Mouse (Mus musculus) mouse trophoblast stem cell (cell line): Measurements from ENCODE around the gene Ttll12.

ENCODE experiments used
- in situ Hi-C, 2 experiments: fragments of 300-500 bp; cut with MseI, MboI; formaldehyde crosslinking; loops; 2 replicates in 1 of 2; 3 replicates in 1 of 2; pipeline ENCODE4 v1.15.1; 2025

Gene Ttll12

GRCm38 (mm10) chr15:83594513-83595363 is at the start of gene Ttll12:
TSS of gene Ttll12 (minus strand) at chr15:83595157.
- in situ Hi-C loops = no loop called here

DNA sequence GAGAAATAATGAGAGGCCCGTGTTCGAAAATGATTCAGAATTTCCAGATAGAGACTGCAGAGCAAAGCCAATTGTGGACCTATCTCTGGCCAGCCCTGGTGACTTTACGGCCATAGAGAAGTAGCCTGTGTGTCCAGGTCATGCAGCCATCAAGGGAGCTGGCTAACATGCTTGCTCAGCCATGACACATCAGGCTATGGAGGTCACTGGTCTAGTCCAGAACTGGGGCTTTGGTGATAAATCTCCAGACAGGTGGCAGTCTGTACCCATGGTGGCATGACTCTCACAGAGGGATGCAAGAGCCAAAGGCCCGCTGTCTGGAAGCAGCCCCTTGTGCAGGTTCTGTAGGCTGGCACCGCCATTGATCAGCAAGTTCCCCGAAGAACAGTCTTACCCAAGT is 47.6 kb upstream of the Ttll12 start:
- in situ Hi-C loops = no loop called here

- in situ Hi-C loops = no loop called here
These were observed 45.3 kb upstream of the Ttll12 start for GRCm38 (mm10) chr15:83640208-83640607.

- in situ Hi-C loops = no loop called here
These were observed 44.2 kb upstream of the Ttll12 start for GRCm38 (mm10) chr15:83639160-83639559.

- in situ Hi-C loops = no loop called here
These were observed 43.4 kb upstream of the Ttll12 start for GRCm38 (mm10) chr15:83638196-83638899.

DNA sequence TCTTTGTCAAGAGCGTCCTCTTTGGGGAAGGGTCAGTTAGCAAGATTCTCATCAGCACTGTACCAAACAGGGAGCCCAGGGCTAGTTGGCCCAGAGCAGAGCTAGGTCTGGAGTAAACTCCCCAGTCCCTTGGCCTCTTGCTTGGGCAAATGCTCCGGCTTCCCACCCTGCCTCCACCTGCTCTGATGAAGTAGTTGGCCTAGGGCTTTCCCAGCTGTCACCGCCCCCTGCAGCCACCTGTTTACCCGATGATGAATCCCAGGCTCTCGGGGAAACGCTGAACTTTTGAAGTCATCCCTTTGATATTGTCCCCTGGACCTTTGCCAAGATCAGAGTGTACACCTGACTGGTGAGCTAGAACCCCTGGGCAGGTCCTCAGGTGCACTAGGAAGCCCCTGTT is 41.8 kb upstream of the Ttll12 start:
- in situ Hi-C loops = no loop called here

DNA sequence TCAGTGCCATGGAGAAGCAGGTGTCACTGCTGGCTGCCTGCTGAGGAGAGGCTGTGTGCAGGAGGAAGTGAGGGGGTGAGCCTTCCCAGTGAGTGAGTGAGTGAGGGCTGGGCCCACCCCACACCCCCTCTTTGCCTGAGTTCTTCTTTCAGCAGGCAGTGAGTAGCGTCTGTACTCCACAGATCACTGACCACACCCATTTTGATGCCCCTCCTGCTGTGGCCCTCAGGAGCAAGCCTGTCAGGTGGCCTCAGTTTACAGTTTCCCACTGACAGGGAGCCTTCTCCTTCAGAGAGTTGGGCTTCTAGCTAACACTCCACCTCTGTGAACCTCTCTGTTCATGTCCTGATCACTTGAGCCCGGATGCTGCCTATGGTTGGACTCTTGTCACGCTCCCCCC is 40.3 kb upstream of the Ttll12 start:
- in situ Hi-C loops = no loop called here

DNA sequence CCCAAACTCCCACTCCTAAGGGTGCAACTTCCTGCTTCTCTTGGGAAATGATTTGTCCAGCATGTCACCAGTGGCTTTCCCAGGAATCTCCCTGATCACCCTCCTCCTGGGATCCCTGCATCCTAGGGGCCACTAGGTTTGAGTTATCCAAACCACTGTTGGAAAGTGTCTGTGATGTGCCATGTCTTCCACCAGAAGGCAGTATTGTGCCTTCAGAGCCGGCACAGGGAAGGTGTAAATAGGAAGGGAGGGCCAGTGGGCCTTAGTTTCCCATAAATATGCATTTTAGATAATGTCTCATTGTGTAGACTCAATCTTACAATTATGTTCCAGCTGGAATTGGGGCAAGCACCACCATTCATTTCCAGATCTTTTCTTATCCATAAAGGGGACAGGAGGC is 39.1 kb upstream of the Ttll12 start:
- in situ Hi-C loops = no loop called here

DNA sequence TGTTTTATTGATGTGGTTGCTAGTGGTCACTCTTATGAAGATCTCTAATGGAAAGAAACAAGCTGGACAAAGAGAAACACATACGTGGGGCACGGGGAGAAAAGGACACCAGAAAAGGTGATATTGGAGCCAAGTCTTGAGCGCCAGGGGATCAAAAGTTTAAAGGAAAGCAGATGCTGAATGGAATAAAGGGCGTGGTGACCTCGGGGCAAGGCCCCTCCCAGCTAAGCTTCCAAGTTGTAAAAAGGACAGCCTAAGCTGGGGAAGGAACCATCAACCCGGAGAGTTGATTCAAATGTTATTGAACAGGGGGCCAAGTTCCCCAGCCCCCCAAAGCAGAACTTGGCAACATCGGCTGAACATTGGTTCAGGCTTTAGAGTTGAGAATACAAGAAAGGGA is 36.1 kb upstream of the Ttll12 start:
- in situ Hi-C loops = no loop called here

- in situ Hi-C loops = no loop called here
These were observed 34.8 kb upstream of the Ttll12 start for GRCm38 (mm10) chr15:83629716-83630115.

- in situ Hi-C loops = no loop called here
These were observed 31.2 kb upstream of the Ttll12 start for GRCm38 (mm10) chr15:83626142-83626645.

DNA sequence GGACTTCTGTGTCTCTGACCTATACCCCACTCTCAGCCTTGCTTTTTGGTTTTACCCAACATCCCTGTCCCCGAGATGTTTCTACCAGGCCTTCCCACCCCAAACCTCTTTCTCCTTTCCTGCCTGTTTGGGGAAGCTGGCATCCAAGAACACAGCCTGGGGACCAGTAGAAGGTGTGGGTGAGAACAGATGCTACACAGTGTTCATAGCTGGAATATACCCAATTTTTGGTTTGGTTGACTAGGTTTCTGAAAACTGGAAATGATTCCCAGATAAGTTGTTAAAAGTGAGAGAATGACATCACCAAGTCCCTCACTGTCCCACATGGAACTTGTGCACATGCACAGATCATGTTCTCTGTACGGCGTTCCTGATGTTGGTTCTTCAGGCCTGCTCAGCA is 20.3 kb upstream of the Ttll12 start:
- in situ Hi-C loops = no loop called here

DNA sequence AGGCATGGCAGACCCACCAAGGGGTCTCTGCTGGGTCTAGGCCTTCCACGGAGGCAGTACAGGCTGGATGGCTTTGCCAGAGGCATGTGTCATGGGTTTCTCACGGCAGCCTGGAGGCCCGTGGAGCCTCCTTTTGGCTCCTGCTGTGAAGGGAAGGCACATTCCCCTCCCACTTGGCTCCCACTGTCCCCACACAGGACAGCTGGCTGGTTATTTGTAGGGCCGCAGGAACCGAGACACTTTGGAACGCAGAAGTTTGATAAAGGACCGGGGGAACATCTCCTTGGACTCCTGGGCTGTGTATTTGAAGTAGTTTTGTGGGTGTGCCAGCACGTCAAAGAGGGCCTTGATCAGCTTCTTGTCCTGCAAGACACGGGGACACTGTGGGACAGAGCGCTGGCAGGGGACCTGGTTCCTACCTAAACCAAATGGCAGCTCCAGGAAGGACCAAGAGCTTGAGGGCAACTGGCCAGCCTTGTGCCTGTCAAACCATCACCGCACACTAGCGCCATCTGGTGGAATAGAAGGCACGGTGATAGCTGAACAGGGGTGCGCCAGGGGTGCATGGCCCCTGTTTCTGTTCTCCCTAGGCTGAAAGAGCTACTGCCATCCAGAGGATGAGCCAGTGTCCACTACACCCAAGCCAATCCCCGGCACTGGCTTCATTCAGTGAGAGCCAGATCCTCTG is 12.3 kb upstream of the Ttll12 start:
- in situ Hi-C loops = no loop called here

- in situ Hi-C loops = no loop called here
These were observed 11.7 kb upstream of the Ttll12 start for GRCm38 (mm10) chr15:83606700-83607099.

GRCm38 (mm10) chr15:83606216-83606615 is 11.3 kb upstream of the Ttll12 start:
- in situ Hi-C loops = no loop called here

DNA sequence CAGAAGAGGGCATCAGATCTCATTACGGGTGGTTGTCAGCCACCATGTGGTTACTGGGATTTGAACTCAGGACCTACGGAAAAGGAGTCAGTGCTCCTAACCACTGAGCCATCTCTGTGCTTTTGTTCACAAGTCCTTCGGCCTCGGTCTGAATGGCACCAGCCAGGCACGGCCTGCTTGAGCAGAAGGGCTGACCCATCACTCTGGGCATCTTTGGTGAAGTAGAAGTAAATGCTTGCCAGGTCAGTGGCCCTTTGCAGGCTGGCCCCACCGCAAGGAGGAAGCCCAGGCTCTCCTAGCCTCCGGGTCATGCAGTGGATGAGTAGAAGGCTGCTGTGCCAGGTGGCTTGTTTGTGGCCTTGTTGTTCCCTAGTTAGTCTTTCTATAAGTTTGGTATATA is 8.5 kb upstream of the Ttll12 start:
- in situ Hi-C loops = no loop called here

DNA sequence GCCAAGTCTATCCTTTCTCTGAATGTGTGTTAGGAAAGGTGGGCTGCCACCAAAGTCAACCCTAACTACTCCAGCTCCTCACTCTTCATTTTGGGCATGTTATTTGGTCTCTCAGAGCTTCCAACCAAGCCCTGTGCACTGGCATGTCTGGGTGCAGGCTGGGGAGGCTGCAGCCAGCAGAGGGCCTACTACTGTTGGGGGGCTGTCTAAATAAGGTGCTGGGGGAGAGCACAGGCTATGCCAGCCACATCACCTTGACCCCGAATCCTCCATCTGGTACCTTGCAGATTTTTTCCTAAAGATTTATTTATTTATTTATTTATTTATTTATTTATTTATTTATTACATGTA is 8.1 kb upstream of the Ttll12 start:
- in situ Hi-C loops = no loop called here

DNA sequence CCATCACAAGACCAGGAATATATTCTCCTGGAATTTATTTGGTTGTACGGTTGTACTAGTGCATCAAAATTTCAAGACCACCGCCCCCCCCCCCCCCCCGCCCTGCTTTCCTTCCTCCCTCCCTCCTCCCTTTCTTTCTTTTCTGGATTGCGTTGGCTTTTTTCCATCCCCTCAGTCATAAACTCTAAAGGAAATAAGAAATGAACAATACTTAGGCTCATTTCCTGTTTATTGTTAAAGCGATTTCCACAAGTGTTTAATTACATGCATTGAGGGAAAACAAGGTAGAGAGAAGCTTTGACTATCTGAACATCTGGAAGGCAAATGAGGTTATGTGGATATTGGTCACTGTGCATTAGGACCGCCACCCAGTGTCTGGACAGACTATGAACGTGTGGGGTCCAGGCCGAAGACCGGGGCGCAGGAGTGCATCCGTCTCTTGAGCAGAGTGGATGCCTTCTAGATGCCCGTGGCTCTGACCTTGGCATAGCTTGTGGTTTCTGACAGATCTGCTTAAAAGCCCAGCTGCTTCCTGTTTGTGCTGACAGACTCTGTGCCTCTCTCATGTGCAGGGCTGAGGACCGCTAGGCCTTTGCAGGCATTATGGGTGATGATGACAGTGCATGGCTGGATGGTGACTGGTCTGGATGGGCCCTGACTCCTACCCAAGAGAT is 7.6 kb upstream of the Ttll12 start:
- in situ Hi-C loops = no loop called here

- in situ Hi-C loops = no loop called here
These were observed 6.2 kb upstream of the Ttll12 start for GRCm38 (mm10) chr15:83601185-83601584.

DNA sequence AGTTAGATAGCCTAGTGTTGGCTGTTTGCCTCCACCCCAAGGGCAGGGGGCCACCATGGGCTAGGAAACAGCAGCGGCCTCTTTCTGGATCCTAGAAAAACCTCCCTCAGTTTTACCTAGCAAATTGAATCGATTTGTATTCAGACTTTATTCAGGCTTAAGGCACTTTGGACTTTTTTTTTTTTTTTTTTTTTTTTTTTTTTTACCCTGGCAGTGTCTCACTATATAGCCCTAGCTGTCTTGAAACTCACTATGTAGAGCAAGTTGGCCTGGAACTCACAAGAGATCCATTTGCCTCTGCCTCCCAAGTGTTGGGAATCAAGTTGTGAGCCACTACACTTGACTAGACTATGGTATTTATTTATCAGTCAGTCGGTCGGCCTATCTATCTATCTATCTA is 1.9 kb upstream of the Ttll12 start:
- in situ Hi-C loops = no loop called here

DNA sequence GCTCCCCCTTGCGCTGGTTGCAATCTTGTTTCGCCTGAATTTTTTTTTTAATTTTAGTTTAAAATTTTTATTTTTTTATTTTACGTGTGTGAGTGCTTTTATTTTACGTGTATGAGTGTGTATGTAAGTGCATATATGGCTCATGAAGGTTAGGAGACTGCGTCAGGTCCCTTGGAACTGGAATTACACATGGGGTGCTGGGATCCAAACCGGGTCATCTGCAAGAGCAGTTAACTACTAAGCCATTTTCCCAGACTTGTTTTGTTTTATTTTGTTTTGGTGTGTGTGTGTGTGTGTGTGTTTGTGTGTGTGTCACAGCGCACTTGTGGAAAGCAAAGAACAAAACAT is 381 bp upstream of the Ttll12 start:
- in situ Hi-C loops = no loop called here
